Mouse (Mus musculus) retina, postnatal 7 days (tissue): Measurements from ENCODE around the gene Kbtbd13.
"Not testable (repeated sequence)": the region's sequence is repeated elsewhere in the genome, so short reads cannot be mapped to it uniquely, and the experiment has no call there.

ENCODE experiments used
- DNase-seq: peaks from one replicate; pipeline ENCODE4 v3.0.0-alpha.2; 2012; ENCODE audit warnings: low read depth, low spot score

Gene Kbtbd13

GRCm38 (mm10) chr9:65347112-65347850 lies 44.2 kb downstream of the Kbtbd13 start:
- no peak for DNase-seq

- DNase-seq: peak; percentile 30
Observed at GRCm38 (mm10) chr9:65346476-65347111, 44.9 kb downstream of the Kbtbd13 start.

- peak; percentile 97 for DNase-seq
Observed at GRCm38 (mm10) chr9:65345854-65346475, 45.5 kb downstream of the Kbtbd13 start, which contains the start of gene Pdcd7. Gene Pdcd7 (plus strand): TSS chr9:65346104.

GRCm38 (mm10) chr9:65345439-65345838 lies 46.0 kb downstream of the Kbtbd13 start:
- not testable (repeated sequence) for DNase-seq

GRCm38 (mm10) chr9:65340414-65340813 lies 51.0 kb downstream of the Kbtbd13 start:
- no peak for DNase-seq

GRCm38 (mm10) chr9:65339146-65339545 lies 52.3 kb downstream of the Kbtbd13 start:
- DNase-seq: no peak
